Mouse (Mus musculus) liver, embryonic 12.5 days (tissue): ENCODE data around the gene Aqr. TPM values are rescaled to one million over a fixed set of nuclear protein-coding genes. Genes with fewer than 3 reads are reported as not detected.

ENCODE experiments used
- ATAC-seq: fragments of 200-750 bp; cut with Nextera tagmentation; 2 replicates; pipeline ENCODE4 v1.8.0; 2017; ENCODE audit warnings: moderate number of reproducible peaks, mild to moderate bottlenecking, moderate library complexity
- H3K27ac ChIP-seq: fragments of 300-500 bp; sonication (generic); 2 replicates; pipeline ENCODE4 v1.5.1; 2016; ENCODE audit warnings: mild to moderate bottlenecking
- H3K27me3 ChIP-seq: fragments of 300-500 bp; sonication (generic); replicated peaks from 2 replicates; pipeline ENCODE4 v1.6.1; 2016; ENCODE audit warnings: mild to moderate bottlenecking, moderate library complexity
- H3K36me3 ChIP-seq: fragments of 300-500 bp; sonication (generic); 2 replicates; pipeline ENCODE4 v1.6.1; 2016; ENCODE audit warnings: mild to moderate bottlenecking, moderate library complexity
- H3K4me1 ChIP-seq: fragments of 300-500 bp; sonication (generic); 2 replicates; pipeline ENCODE4 v1.6.1; 2016
- H3K4me2 ChIP-seq: fragments of 300-500 bp; sonication (generic); 2 replicates; pipeline ENCODE4 v1.6.1; 2016; ENCODE audit warnings: mild to moderate bottlenecking, moderate library complexity
- H3K4me3 ChIP-seq: fragments of 300-500 bp; sonication (generic); 2 replicates; pipeline ENCODE4 v1.5.1; 2016; ENCODE audit warnings: mild to moderate bottlenecking, moderate library complexity
- H3K9ac ChIP-seq: fragments of 300-500 bp; sonication (generic); 2 replicates; pipeline ENCODE4 v1.6.1; 2016; ENCODE audit warnings: mild to moderate bottlenecking, moderate library complexity
- H3K9me3 ChIP-seq: fragments of 300-500 bp; sonication (generic); replicated peaks from 2 replicates; pipeline ENCODE4 v1.6.1; 2016; ENCODE audit warnings: mild to moderate bottlenecking, moderate library complexity
- WGBS: fragments of 180-500 bp; shearing (Covaris S2); methylation state at CpG from one replicate; pipeline ENCODE4 v1.1.7; 2016; ENCODE audit not compliant: insufficient replicate concordance; 5-methylcytosine and 5-hydroxymethylcytosine counted together
- polyA plus RNA-seq: library from polyadenylated mRNA; unstranded; fragments of >200 nt; fragmentation: Nextera tagmentation; extraction: Ambion mirVana; gene quantifications from 2 replicates; pipeline ENCODE4 v1.2.1, GENCODE M21; 2016

Gene Aqr
- polyA plus RNA-seq, 1 experiment from 2014 or later, result 37.4 TPM

- Histone ChIP-seq H3K9me3 (no peaks in the 10 kb centered on the region), H3K4me2 (no peak overlapping the region), H3K4me1 (no peaks in the 10 kb centered on the region; the same call in 1 of the 2 replicates), H3K36me3 (peaks cover 91% of the 10 kb centered on the region), H3K9ac (no peak overlapping the region), H3K27ac (no peak overlapping the region), H3K27me3 (no peaks in the 10 kb centered on the region), H3K4me3 (no peak overlapping the region)
- WGBS, result 88% methylated on average over 13 of the region's 13 CpGs
- ATAC-seq, result no peak
Observed at GRCm38 (mm10) chr2:114130657-114131056, 56.2 kb downstream of the Aqr start.

- no peaks in the 10 kb centered on the region for H3K27me3 ChIP-seq
- 83% methylated on average over 4 of the region's 4 CpGs for WGBS
- H3K4me3 ChIP-seq, result no peak overlapping the region
- no peak overlapping the region for H3K4me2 ChIP-seq
- no peak overlapping the region for H3K9ac ChIP-seq
- no peaks in the 10 kb centered on the region for H3K9me3 ChIP-seq
- H3K27ac ChIP-seq, result no peak overlapping the region
- no peak for ATAC-seq
- peaks cover under 1% of the 10 kb centered on the region; the same call in 1 of the 2 replicates for H3K4me1 ChIP-seq
- peaks cover 88% of the 10 kb centered on the region for H3K36me3 ChIP-seq
Observed at GRCm38 (mm10) chr2:114123304-114123703, 63.5 kb downstream of the Aqr start.

- Histone ChIP-seq H3K27ac (no peak overlapping the region), H3K9ac (no peak overlapping the region), H3K4me1 (peaks cover 27% of the 10 kb centered on the region), H3K4me2 (no peak overlapping the region), H3K36me3 (peaks cover 74% of the 10 kb centered on the region), H3K4me3 (no peak overlapping the region), H3K9me3 (no peaks in the 10 kb centered on the region), H3K27me3 (no peaks in the 10 kb centered on the region)
- no peak for ATAC-seq
- WGBS, result 79% methylated on average over 7 of the region's 7 CpGs
Observed at GRCm38 (mm10) chr2:114119451-114119850, 67.4 kb downstream of the Aqr start.

- Histone ChIP-seq H3K4me3 (no peak overlapping the region), H3K36me3 (peaks cover 73% of the 10 kb centered on the region), H3K9me3 (no peaks in the 10 kb centered on the region), H3K27me3 (no peaks in the 10 kb centered on the region), H3K4me1 (peaks cover 28% of the 10 kb centered on the region), H3K9ac (no peak overlapping the region), H3K27ac (peak overlapping the region; percentile 77), H3K4me2 (0 out of 2 replicates have a peak overlapping the region, but pooled peaks have one; percentile 5)
- ATAC-seq, result peak; percentile 59
- WGBS, result 63% methylated on average over 3 of the region's 3 CpGs
Observed at GRCm38 (mm10) chr2:114117665-114118064, 69.2 kb downstream of the Aqr start.

- peak; percentile 87 for ATAC-seq
- Histone ChIP-seq H3K9ac (no peak overlapping the region), H3K36me3 (peaks cover 73% of the 10 kb centered on the region), H3K9me3 (no peaks in the 10 kb centered on the region), H3K4me1 (peaks cover 28% of the 10 kb centered on the region), H3K27me3 (no peaks in the 10 kb centered on the region), H3K27ac (peak overlapping the region; percentile 82), H3K4me2 (peak overlapping the region; percentile 35), H3K4me3 (no peak overlapping the region)
- 50% methylated on average over 3 of the region's 3 CpGs for WGBS
Observed at GRCm38 (mm10) chr2:114117235-114117634, 69.6 kb downstream of the Aqr start.

- Histone ChIP-seq H3K27ac (peak overlapping the region; percentile 36; the same call in 1 of the 2 replicates), H3K9me3 (no peaks in the 10 kb centered on the region), H3K27me3 (no peaks in the 10 kb centered on the region), H3K9ac (no peak overlapping the region), H3K4me1 (peaks cover 28% of the 10 kb centered on the region), H3K4me3 (no peak overlapping the region), H3K4me2 (peak overlapping the region; percentile 32; the same call in 1 of the 2 replicates), H3K36me3 (peaks cover 72% of the 10 kb centered on the region)
- 48% methylated on average over 4 of the region's 4 CpGs for WGBS
- ATAC-seq, result peak; percentile 80
Observed at GRCm38 (mm10) chr2:114115563-114115962, 71.3 kb downstream of the Aqr start.

GRCm38 (mm10) chr2:114107288-114108278 lies 79.2 kb downstream of the Aqr start:
- no peak for ATAC-seq
- Histone ChIP-seq H3K27ac (no peak overlapping the region), H3K36me3 (peaks cover 97% of the 10 kb centered on the region), H3K4me2 (no peak overlapping the region), H3K27me3 (no peaks in the 10 kb centered on the region), H3K4me3 (no peak overlapping the region), H3K9ac (no peak overlapping the region), H3K9me3 (no peaks in the 10 kb centered on the region), H3K4me1 (no peaks in the 10 kb centered on the region)
- 90% methylated on average over 23 of the region's 23 CpGs for WGBS

GRCm38 (mm10) chr2:114106383-114106782 lies 80.4 kb downstream of the Aqr start:
- Histone ChIP-seq H3K4me1 (no peaks in the 10 kb centered on the region), H3K9me3 (no peaks in the 10 kb centered on the region), H3K27ac (no peak overlapping the region), H3K4me3 (no peak overlapping the region), H3K27me3 (no peaks in the 10 kb centered on the region), H3K36me3 (peaks cover 99% of the 10 kb centered on the region), H3K4me2 (no peak overlapping the region), H3K9ac (no peak overlapping the region)
- 92% methylated on average over 8 of the region's 8 CpGs for WGBS
- no peak for ATAC-seq

GRCm38 (mm10) chr2:114102471-114102870 lies 84.4 kb downstream of the Aqr start:
- WGBS, result 81% methylated on average over 3 of the region's 3 CpGs
- Histone ChIP-seq H3K4me2 (no peak overlapping the region), H3K36me3 (peaks cover 88% of the 10 kb centered on the region), H3K9ac (no peak overlapping the region), H3K27ac (no peak overlapping the region), H3K4me3 (no peak overlapping the region), H3K9me3 (no peaks in the 10 kb centered on the region), H3K27me3 (no peaks in the 10 kb centered on the region), H3K4me1 (peaks cover 14% of the 10 kb centered on the region)
- no peak for ATAC-seq

GRCm38 (mm10) chr2:114100834-114101233 lies 86.0 kb downstream of the Aqr start:
- Histone ChIP-seq H3K9ac (no peak overlapping the region), H3K4me2 (no peak overlapping the region), H3K36me3 (peaks cover 72% of the 10 kb centered on the region), H3K4me3 (no peak overlapping the region), H3K4me1 (peaks cover 22% of the 10 kb centered on the region), H3K27ac (no peak overlapping the region), H3K27me3 (no peaks in the 10 kb centered on the region), H3K9me3 (no peaks in the 10 kb centered on the region)
- no peak for ATAC-seq
- WGBS, result 83% methylated on average over 9 of the region's 9 CpGs

GRCm38 (mm10) chr2:114099816-114100215 lies 87.0 kb downstream of the Aqr start:
- Histone ChIP-seq H3K9ac (no peak overlapping the region), H3K4me3 (no peak overlapping the region), H3K9me3 (no peaks in the 10 kb centered on the region), H3K36me3 (peaks cover 62% of the 10 kb centered on the region), H3K4me1 (peaks cover 22% of the 10 kb centered on the region), H3K27me3 (no peaks in the 10 kb centered on the region), H3K4me2 (no peak overlapping the region), H3K27ac (no peak overlapping the region)
- WGBS, result 59% methylated on average over 3 of the region's 3 CpGs
- no peak for ATAC-seq

GRCm38 (mm10) chr2:114099109-114099508 lies 87.7 kb downstream of the Aqr start:
- no peak for ATAC-seq
- Histone ChIP-seq H3K4me3 (no peak overlapping the region), H3K27me3 (no peaks in the 10 kb centered on the region), H3K27ac (no peak overlapping the region), H3K9me3 (no peaks in the 10 kb centered on the region), H3K9ac (no peak overlapping the region), H3K4me1 (peaks cover 22% of the 10 kb centered on the region), H3K4me2 (no peak overlapping the region), H3K36me3 (peaks cover 55% of the 10 kb centered on the region)
- WGBS, result 88% methylated on average over 5 of the region's 5 CpGs
